Mouse (Mus musculus) stomach, postnatal 0 days (tissue): ENCODE measurements around the gene Tmem274. TPM values are rescaled to one million over a fixed set of nuclear protein-coding genes. Genes with fewer than 3 reads are reported as not detected.
"Not testable (repeated sequence)": the region's sequence is repeated elsewhere in the genome, so short reads cannot be mapped to it uniquely, and the experiment has no call there.

Experiments
- ATAC-seq: fragments of 200-750 bp; cut with Nextera tagmentation; 2 replicates; pipeline ENCODE4 v1.8.0; 2017; ENCODE audit not compliant: low FRiP score, low TSS enrichment
- DNase-seq: peaks from one replicate; pipeline ENCODE4 v3.0.0-alpha.2; 2016; ENCODE audit warnings: low spot score
- H3K27ac ChIP-seq: fragments of 300-500 bp; sonication (generic); replicated peaks from 2 replicates; pipeline ENCODE4 v1.5.1; 2014; ENCODE audit warnings: mild to moderate bottlenecking, control low read depth
- H3K27me3 ChIP-seq: fragments of 300-500 bp; sonication (generic); 2 replicates; pipeline ENCODE4 v1.6.1; 2014; ENCODE audit warnings: low read length; ENCODE audit not compliant: control insufficient read depth, insufficient read depth
- H3K36me3 ChIP-seq: fragments of 300-500 bp; sonication (generic); 2 replicates; pipeline ENCODE4 v1.6.1; 2014; ENCODE audit warnings: low read length, mixed read lengths; ENCODE audit not compliant: control insufficient read depth, insufficient read depth
- H3K4me1 ChIP-seq: fragments of 300-500 bp; sonication (generic); replicated peaks from 2 replicates; pipeline ENCODE4 v1.6.1; 2014; ENCODE audit warnings: antibody characterized with exemption; ENCODE audit not compliant: control insufficient read depth, insufficient read depth
- H3K4me2 ChIP-seq: fragments of 300-500 bp; sonication (generic); replicated peaks from 2 replicates; pipeline ENCODE4 v1.6.1; 2014; ENCODE audit warnings: low read depth, mild to moderate bottlenecking, control low read depth, moderate library complexity
- H3K4me3 ChIP-seq: fragments of 300-500 bp; sonication (generic); 2 replicates; pipeline ENCODE4 v1.5.1; 2014; ENCODE audit warnings: low read depth, low read length, control low read depth
- H3K9ac ChIP-seq: fragments of 300-500 bp; sonication (generic); 2 replicates; pipeline ENCODE4 v1.6.1; 2014; ENCODE audit warnings: mild to moderate bottlenecking, low read length, control low read depth, mixed read lengths
- H3K9me3 ChIP-seq: fragments of 300-500 bp; sonication (generic); 2 replicates; pipeline ENCODE4 v1.6.1; 2016; ENCODE audit warnings: low read length; ENCODE audit not compliant: control insufficient read depth
- CTCF ChIP-seq: IDR thresholded peaks from 2 replicates; pipeline ENCODE4 v1.5.1; 2016; ENCODE audit warnings: antibody characterized with exemption, low read depth, mild to moderate bottlenecking, moderate library complexity
- EP300 ChIP-seq: optimal IDR thresholded peaks from 2 replicates; pipeline ENCODE3; 2016; ENCODE audit warnings: antibody characterized with exemption
- WGBS: fragments of 180-500 bp; shearing (Covaris S2); extraction: QIAGEN DNeasy Blood & Tissue Kit; methylation state at CpG from one replicate; pipeline ENCODE4 v1.1.7; 2014; 5-methylcytosine and 5-hydroxymethylcytosine counted together
- polyA plus RNA-seq: library from polyadenylated mRNA; unstranded; fragments of >200 nt; fragmentation: Nextera tagmentation; extraction: Ambion mirVana; gene quantifications from 2 replicates; pipeline ENCODE4 v1.2.1, GENCODE M21; 2015

The Tmem274 gene
- polyA plus RNA-seq, 1 experiment from 2014 or later: not detected

GRCm38 (mm10) chr4:149454879-149455278, 22.3 kb upstream of the Tmem274 start, which contains the start of gene Rbp7:
Gene Rbp7 (minus strand): TSS chr4:149454978.
- ATAC-seq (no peak), DNase-seq (no peak)
- Histone ChIP-seq H3K4me2 (no peak within 1 kb of the TSS; the same call in 1 of the 2 replicates), H3K36me3 (no peaks in the 10 kb centered on the region), H3K9ac (no peak within 1 kb of the TSS), H3K9me3 (no peaks in the 10 kb centered on the region), H3K4me3 (no peak within 1 kb of the TSS), H3K4me1 (no peaks in the 10 kb centered on the region), H3K27me3 (no peaks in the 10 kb centered on the region), H3K27ac (no peak within 1 kb of the TSS)
- 43% methylated on average over 8 of the region's 8 CpGs for WGBS
- TF ChIP-seq CTCF: no peak
- TF ChIP-seq EP300: no peak

GRCm38 (mm10) chr4:149457163-149457562, 20.0 kb upstream of the Tmem274 start:
- not testable (repeated sequence) for ATAC-seq, H3K4me2 ChIP-seq
- WGBS: 80% methylated on average over 24 of the region's 27 CpGs

GRCm38 (mm10) chr4:149457831-149458430, 19.2 kb upstream of the Tmem274 start:
- H3K27me3 ChIP-seq: no peaks in the 10 kb centered on the region
- no peak overlapping the region for H3K4me3 ChIP-seq
- WGBS: 62% methylated on average over 6 of the region's 6 CpGs
- no peaks in the 10 kb centered on the region for H3K36me3 ChIP-seq
- H3K9me3 ChIP-seq: no peaks in the 10 kb centered on the region
- no peak overlapping the region for H3K4me2 ChIP-seq
- TF ChIP-seq EP300 (no peak), CTCF (no peak)
- H3K27ac ChIP-seq: peak overlapping the region; percentile 35; the same call in 1 of the 2 replicates
- DNase-seq (peak; percentile 74), ATAC-seq (peak; percentile 76)
- no peak overlapping the region for H3K9ac ChIP-seq
- no peaks in the 10 kb centered on the region for H3K4me1 ChIP-seq

More at GRCm38 (mm10) chr4:149457163-149457562, 20.0 kb upstream of the Tmem274 start:
- H3K36me3 ChIP-seq, H3K4me1 ChIP-seq, H3K27me3 ChIP-seq, H3K9ac ChIP-seq, H3K9me3 ChIP-seq, DNase-seq, H3K4me3 ChIP-seq, H3K27ac ChIP-seq: not testable (repeated sequence)

- H3K36me3 ChIP-seq: no peaks in the 10 kb centered on the region
- H3K27me3 ChIP-seq: no peaks in the 10 kb centered on the region
- WGBS: 58% methylated on average over 5 of the region's 5 CpGs
- H3K9ac ChIP-seq: no peak overlapping the region
- no peaks in the 10 kb centered on the region for H3K4me1 ChIP-seq
- H3K4me3 ChIP-seq: no peak overlapping the region
- H3K4me2 ChIP-seq: no peak overlapping the region
- TF ChIP-seq CTCF (no peak), EP300 (no peak)
- no peak for ATAC-seq
- DNase-seq: no peak
- no peaks in the 10 kb centered on the region for H3K9me3 ChIP-seq
- H3K27ac ChIP-seq: peak overlapping the region; percentile 35
Observed at GRCm38 (mm10) chr4:149458526-149458925, 18.7 kb upstream of the Tmem274 start.

GRCm38 (mm10) chr4:149459425-149459824, 17.8 kb upstream of the Tmem274 start:
- no peaks in the 10 kb centered on the region for H3K9me3 ChIP-seq
- ATAC-seq (no peak), DNase-seq (no peak)
- H3K36me3 ChIP-seq: no peaks in the 10 kb centered on the region
- WGBS: 78% methylated on average over 1 of the region's 1 CpGs
- H3K27me3 ChIP-seq: no peaks in the 10 kb centered on the region
- no peak for TF ChIP-seq CTCF
- no peak for TF ChIP-seq EP300
- no peak overlapping the region for H3K4me2 ChIP-seq
- H3K9ac ChIP-seq: no peak overlapping the region
- no peak overlapping the region for H3K27ac ChIP-seq
- H3K4me1 ChIP-seq: no peaks in the 10 kb centered on the region
- H3K4me3 ChIP-seq: no peak overlapping the region

- WGBS: 94% methylated on average over 2 of the region's 2 CpGs
- not testable (repeated sequence) for H3K27me3 ChIP-seq, H3K9ac ChIP-seq, DNase-seq, H3K27ac ChIP-seq, H3K4me2 ChIP-seq, H3K4me1 ChIP-seq, ATAC-seq, H3K9me3 ChIP-seq, H3K36me3 ChIP-seq, H3K4me3 ChIP-seq
- TF ChIP-seq CTCF: peak; percentile 46
Observed at GRCm38 (mm10) chr4:149460475-149460874, 16.7 kb upstream of the Tmem274 start.
